Mouse (Mus musculus): ENCODE measurements at regions not wholly inside any gene's neighbourhood (a gene's known extent, or its start where the extent isn't known, plus 50 kb on each side); places are given as distances from the start of the nearest gene placed in this dataset.

DNA sequence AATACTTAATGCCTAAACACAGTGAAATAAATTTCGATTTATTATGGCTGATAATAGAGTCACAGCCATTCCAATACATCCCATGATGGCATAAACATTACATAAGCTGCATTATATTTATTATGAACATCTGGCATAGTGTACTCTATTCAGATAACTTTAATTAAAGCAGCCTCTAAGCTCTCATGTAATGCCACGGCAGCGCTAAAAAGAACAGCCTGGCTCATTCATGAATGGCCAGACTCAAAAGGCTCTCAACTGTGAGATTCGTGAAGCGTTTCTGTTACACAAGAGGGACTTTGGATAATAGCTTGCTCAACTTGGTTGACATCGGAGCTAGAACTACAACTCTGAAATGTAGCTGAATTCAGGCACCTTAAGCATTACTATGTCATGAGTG, 497.1 kb upstream of the Adamts16 start:
- no peak for DNase-seq (ENCODE audit: low spot score)

DNA sequence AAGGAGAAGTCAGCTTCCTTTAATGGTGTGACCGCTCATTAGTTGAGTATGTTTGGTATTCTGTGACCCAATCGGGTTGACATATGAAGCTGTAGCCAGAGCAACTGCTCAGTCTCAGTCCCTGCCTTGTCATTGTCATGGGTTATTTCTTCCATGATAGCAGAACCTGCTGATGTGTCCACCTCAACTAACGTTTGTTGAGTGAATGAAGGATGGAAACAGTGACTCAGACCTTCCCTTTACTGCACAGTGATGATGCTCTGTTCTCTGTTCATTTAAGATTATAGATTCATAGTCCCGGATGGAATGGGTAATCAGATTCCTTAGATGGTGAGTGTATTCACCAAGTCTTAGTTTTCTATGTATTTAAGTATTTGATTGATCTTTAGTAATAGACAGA, 493.3 kb upstream of the Adamts16 start:
- no peak for DNase-seq (ENCODE audit: low spot score)

DNA sequence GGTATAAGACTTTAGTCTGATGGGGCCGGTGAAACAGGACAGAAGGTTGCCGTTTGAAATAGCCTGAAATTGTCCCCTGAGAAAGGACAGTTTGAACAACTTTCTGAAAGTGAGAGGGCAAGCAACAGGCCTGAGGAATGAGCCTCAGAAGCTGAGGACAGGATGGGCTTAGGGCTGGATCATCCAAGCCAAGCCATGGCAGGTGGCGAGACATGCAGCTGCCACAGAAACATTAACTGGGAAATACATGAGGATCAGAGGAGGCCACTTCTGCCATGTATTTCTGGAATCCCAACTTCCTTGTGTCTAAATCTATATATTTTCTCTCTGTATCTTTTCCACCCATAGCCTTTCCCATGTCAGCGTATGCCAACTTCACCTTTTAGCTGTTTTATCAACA, 491.5 kb upstream of the Adamts16 start:
- DNase-seq (ENCODE audit: low spot score), result no peak

DNA sequence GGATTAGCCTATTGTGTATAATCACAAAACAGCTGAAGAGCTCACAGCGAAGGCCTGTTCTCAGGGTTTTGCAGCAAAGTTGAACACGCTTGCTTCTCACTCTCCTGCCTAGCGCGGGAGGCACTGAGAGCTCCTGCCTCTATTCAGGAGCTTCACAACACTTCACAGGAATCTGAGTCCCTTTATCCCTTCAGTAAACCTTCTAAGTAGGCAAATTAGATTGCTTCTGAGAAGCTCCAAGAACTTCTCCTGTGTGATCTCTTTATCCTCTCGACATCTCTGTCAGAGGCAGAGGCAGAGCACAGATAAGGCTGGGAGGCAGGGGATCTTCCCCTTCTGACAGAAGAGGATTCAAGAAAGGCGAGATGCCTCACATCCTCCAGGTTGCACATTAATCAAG, 488.7 kb upstream of the Adamts16 start:
- DNase-seq (ENCODE audit: low spot score), result no peak

DNA sequence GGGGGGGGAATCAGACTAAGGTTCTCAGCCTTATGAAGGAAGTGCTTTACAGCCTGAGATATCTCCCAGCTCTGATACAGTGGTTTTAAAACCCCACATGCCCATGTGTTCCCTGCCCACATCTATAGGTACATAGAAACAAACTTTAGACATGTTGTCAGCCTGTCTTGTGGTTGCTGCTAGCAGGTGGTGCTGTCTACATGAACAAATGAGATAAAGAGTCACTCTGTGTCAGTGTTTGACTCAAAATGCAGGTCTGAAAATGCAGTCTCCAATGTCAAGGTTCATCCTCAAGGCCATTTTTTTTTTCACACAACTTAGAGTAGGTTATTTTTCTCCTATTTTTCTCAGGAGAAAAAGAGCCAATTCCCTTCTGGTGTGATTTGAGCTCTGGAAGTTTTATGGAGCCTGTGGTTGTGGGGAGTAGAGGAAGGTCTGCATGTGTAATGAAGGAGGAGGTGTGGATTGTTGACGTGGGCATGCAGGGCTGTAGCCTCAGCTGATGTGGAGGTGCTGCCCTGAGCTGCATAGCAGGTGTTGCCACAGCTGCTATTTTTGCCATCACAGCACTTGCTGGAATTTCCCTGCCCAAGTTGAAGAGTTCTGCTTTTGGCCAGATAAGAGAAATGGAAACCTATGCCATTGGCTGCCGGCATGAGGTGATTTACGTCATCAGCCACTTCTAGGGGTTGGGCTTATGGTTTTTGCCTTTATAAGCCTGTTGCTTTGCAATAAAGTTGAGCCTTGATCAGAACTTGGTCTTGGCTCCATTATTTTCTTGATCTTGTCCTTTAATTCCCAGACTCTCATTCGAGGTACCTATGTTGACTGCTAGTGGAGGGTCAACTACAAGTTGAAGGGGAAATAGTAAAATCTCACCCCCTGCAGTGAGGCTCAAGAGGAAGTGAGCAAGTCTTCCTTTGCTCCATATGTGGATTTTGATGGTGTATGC, 486.5 kb upstream of the Adamts16 start:
- DNase-seq (ENCODE audit: low spot score), result no peak

DNA sequence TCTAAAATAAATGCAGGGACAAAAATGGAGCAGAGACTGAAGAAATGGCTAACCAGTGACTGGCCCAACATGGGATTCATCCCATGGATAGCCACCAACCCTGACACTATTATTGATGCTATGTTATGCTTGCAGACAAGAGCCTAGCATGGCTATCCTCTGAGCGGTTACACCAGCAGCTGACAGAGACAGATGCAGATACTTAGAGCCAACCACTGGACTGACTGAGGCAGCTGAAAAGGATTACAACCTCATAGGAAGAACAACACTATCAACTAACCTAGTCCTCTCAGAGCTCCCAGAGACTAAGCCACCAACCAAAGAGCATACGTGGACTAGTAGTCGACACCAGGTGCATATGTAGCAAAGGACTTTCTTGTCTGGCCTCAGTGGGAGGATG, 478.9 kb upstream of the Adamts16 start:
- DNase-seq (ENCODE audit: low spot score), result no peak

DNA sequence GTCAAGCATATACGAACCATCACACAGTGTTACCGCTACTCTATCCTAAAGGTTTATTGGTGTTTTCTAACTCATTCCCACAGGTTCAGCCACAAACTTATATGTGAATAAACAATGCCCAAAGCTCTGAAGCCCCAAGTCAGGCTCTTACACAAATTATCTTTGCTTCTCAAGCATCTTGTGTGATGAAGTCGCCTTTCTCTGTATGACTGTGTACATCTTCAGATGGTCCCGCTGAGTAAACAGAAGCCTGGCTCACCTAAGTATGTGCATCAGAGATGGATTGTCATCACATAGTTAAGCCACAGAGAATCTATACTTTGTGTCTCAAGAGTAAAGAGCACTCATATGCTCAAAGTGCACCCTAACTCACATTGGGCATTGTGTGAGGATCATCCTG, 462.3 kb upstream of the Adamts16 start:
- no peak for DNase-seq (ENCODE audit: low spot score)

DNA sequence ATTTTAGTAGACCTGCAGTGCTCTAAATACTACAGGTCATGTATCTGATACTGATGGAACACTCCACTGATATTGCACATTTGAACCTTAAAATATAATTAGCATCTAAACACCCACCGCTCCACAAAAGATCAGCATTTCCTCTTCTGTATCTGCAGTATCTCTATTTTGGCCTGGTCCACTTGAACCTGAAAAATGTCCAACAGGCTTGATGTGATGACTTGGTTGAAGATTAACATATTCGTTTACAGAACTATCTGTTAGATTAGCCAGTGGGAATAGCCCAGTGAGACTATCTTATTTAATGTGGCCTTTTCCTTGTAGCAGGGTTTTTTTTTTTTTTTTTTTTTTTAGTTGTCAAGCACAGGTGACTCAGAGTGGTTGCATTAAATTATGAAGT, 434.4 kb upstream of the Adamts16 start:
- no peak for DNase-seq (ENCODE audit: low spot score)

DNA sequence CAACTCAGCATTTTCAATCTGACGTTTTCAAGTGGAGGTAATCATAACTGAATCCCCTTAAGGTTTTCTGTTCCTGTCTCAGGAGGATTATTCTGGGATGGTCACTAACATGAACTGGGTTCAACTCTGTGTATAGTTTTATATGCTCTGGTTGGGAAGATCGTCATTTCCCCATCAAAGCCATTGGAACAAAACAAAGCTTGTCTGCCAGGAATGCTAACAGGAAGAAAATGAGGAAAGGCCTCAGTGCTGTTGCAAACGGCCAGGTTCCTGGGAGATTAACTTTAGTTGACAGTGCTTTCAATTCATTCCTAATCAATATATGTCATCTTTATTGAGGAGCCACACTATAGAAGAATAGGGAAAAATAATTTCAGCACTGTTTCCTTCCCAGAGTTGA, 432.5 kb upstream of the Adamts16 start:
- no peak for DNase-seq (ENCODE audit: low spot score)

DNA sequence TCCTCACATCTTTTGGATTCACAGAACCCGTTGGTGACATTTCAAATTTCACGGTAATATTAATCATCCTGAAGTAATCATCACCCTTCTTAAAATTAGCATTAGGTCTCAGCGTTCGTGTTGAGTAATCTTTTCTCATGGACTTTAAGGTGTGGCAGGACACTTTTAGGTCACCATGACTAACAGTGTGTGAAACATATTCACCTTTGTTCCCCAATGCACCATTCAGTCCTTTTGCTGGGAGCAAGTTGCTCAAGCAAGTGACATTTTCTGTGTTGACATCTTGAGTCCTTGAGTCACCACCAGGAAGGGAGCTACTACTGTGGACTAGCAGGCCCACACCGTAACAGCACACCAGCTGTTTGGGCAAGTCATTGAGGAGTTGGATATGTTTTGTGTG, 431.9 kb upstream of the Adamts16 start:
- no peak for DNase-seq (ENCODE audit: low spot score)

DNA sequence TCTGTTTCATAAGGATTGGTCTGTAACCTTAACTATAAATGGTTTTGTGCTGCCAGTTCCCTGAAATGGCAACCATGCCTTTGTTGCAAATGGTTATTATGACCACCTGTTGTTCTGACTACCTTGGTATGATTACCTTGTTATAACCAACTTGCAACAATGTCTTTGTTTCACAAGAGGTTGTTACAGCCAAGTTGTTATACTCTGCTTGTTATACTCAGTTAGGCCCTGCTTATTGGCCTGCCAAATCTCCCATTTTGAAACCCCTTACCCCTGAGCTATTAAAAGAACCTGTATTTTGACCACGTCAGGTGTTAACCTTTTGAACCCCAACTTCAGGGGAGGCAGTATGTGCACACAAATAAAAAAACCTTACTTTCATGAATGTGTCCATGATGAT, 431.5 kb upstream of the Adamts16 start:
- DNase-seq (ENCODE audit: low spot score), result no peak

DNA sequence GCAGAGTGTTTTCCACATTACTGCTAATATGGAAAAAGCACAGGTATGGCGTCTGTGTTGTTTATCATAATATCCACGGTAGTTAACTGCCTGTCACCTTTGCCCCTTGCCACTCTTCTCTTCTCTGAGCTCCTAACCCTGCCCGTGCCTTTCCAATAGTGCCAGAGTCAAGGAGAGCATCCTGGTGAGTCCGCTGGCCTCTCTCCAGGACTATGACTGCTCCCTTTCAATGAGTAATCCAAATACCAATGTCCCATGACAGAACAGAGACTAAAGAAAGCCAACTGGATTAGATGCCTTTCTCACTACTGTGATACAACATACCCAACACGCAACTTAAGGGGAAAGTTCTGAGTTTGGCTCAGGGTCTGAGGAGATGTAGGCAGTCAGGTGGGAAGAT, 430.8 kb upstream of the Adamts16 start:
- no peak for DNase-seq (ENCODE audit: low spot score)

DNA sequence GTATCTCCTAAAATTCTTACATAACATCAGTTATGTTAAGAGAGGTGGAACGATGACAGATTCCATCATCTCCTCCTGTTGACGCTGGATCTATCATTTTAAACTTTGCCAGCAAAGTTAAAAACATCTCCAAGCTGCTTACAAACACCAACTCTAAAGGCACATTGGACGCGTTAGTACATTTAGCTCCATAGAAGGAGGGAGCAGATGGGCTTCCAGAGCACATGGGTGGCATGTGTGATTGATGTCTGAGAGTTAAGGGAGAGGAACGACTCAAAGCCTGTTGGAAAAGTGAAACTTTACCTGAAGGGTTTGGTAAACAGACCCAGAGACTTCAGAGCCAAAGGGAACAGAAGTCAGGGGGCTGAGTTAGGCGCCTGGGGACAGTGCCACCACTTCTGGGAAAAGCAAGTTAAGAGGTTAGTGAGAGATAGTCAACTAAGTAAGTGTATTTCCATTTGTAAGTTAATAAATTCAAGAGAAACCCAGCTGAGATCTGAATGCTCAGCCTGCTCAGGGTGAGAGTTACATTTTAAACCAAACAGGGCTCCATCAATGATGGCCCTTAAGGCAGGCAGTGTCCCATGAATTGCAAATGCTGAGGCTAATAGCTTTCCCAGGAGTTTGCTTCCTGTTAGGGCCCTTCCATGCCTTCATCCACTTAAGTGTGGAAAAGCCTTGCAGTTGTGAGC, 430.3 kb upstream of the Adamts16 start:
- DNase-seq (ENCODE audit: low spot score), result no peak

DNA sequence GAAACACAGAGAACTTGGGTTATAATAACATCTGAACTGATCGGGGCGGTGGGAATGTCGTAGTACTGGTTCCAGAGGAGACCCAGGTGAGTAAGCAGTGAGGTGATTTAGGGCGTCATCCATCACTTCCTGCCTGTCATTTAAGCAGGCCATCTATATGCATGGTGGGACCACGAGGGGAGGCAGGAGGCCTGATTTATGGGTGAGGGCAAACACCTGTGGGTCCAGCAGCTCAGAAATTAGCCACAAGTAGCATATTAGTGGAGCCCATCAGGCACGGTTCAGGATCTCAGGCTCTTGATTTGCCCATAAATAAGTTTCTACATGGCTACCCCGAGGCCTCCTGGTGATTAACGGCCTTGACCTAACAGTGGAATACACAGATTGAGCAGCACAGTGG, 428.8 kb upstream of the Adamts16 start:
- DNase-seq (ENCODE audit: low spot score), result no peak

DNA sequence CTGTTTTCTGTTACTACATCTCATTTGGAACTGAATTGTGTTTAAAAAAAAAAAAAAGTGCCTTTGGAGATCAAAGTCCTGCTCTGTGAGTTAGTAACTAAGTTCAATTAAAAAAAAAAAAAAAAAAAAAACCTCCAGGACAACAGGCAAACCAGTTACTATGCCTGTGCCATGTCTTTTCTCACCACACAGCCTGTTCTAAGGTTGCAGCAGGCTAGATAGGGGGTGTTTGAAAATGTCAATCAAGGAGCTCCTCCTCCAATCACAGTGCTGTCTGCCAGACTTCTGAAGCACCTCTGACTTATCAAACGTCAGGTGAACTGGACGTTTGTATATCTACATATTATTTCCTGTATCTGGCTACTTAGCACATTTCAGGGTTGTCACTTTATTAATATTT, 427.9 kb upstream of the Adamts16 start:
- no peak for DNase-seq (ENCODE audit: low spot score)

DNA sequence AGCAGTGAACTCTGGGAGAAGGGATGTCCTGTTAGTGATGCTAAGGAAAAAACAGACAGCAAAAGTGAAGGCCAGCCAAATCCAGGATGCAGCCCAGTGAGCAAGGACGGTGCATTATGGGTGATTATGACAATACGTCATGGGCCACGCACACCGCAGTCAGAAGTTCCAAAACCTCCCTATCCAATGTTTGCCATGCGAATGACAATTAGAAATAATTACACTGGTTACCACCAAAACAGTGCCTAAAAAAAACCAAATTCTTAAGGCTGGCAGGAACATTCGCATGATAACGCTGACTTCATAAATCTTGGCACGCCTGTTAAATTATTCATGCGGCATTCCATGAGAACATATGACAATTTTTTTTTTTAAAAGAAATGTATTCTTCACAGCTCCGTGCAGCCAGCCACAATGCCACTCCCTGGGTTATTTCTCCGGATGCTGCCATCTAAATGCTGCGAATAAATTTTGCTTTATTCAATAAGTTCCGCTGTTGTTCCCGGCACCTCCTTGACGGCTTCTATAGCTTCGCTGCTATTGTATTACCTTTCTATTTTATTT, 421.8 kb upstream of the Adamts16 start:
- DNase-seq (ENCODE audit: low spot score), result no peak

DNA sequence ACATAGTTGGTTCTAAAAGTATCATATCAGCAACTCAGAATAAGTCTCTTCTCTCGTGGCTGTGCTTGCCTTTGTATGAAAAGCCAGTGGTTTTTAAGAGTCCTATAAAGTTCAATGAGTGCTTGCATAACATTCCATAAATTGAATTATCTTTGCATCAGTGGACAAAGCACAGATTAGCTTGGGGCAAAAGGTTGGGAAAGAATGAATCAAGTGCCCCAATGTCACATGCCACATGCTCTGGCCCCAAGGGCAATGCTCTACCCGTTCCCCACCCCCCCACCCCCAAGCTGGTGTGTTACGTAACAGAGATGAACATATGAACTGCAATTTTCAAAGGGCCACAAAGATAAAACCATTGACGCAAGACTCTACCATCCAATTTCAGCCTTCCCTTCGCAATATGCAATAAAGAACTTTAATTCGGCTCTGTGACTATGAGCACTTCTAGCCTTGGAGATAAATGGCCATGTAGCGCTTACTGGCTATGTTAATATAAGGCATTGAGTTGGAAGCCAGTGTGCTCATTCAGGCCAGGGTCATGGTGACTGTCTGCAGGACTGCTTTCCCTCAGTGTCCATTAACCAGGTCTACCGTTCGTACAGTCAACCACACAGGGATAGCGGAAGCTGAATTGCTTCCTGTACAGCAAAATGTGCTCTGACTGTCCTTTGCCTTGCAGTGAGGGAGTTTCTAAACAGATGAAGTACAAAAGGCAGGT, 421.1 kb upstream of the Adamts16 start:
- no peak for DNase-seq (ENCODE audit: low spot score)

DNA sequence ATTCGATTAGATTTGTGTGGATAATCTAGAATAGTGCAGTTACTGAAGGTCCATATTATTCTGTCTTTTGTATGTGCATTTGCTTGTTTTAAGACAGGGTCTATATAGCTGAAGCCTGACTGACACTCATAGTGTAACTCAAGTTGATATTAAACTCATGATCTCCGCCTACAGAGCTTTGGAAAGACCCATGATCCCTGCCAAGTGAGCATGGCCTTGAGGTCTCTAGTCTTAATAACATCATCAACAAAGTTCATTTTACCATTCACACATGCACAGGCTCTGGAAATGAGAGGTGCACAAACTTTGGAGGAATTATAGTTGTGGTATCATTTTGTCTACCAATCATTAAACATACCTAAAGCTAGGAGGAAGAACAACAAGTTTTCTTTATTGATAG, 412.4 kb upstream of the Adamts16 start:
- DNase-seq (ENCODE audit: low spot score), result no peak

DNA sequence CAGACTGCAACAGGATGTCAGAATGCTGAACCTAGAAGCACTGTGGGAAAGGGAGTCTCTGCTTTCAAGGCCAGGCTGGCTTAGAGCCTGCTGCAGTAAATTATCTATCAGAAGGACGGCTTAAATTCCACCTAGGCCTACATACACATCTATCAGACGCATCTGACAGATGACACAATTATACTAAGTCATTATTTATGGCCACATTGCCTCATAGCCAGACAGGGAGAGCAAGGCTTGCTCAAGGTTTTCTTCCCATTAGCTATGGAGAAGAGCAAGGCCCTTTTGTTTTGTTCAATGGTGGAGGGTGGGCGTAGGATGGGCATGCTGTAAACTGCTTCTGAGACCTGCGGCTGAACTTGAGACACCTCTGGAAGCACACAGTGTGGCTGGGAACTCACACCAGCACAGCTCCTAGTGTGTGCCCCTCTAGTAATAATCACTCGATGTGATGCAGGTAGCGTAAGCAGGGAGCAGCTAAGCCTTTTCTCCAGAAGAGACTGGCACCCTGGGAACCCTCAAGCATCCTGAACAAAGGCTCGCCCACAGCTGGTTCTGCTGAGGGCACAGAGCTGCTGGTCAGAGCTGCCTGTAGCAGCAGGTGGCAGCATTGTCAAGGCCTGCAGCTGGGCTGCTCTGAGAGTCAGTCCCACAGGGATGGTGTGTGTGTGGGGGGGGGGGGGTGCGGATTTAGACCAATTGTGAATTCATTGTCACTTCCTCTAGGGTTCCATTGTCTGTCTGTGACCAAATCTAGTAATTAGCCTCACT, 406.8 kb upstream of the Adamts16 start:
- peak; percentile 5 for DNase-seq (ENCODE audit: low spot score)

DNA sequence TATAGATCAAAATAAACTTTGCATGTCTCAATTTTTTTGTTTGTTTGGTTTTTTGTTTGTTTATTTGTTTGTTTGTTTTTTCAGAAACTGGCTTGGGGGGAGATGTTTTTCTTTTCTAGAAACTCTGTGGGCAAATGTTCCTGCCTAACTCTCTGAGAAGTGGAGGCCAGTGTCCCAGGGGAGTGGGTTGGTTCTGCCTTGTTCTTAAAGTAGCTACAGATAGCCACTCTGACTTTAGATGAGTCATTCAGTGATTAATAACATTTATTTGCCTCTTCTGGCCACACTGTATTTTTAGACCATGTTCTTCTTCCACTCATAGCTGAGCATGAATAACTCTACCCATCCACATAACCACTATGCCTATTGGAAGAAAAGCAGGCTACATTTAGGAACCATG, 405.6 kb upstream of the Adamts16 start:
- no peak for DNase-seq (ENCODE audit: low spot score)

DNA sequence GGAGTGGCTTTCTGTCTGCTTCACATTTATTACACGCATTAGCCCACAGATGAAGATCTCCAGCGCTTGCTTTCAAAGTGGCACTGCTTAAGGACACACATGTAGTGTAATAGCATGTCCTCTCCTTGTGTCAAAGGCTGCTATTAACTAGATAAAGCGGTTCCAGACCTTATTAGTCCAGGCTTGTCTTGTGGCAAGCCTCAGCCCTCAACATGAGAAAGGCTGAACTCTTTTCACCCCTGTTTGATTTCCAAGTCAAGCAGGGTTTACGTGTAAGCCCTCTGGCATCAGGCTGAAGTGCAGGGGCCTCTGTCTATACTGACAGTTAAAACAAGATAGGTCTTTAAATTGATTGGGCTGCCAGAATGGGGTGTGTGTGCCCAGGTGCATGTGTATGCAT, 403.7 kb upstream of the Adamts16 start:
- no peak for DNase-seq (ENCODE audit: low spot score)

DNA sequence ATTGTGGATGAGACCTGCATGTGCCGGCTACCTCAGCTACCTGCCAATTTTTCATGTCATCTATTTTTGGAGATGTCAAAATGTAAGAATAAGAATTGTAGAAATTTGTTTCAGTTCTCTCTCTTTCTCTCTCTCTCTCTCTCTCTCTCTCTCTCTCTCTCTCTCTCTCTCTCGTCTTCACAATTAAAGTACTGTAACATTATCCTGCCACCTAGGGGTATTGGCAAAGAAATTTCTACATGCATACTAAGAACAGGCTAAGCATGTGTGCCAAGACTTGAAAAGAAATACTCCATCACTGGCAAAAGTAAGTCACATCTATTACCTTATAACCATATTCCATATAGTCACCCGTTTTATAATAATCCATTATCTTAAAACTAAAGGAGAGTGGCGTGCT, 398.2 kb upstream of the Adamts16 start:
- DNase-seq (ENCODE audit: low spot score), result no peak
